ENCODE assay signal across 15 mouse cellular contexts in the genomic region with DNA sequence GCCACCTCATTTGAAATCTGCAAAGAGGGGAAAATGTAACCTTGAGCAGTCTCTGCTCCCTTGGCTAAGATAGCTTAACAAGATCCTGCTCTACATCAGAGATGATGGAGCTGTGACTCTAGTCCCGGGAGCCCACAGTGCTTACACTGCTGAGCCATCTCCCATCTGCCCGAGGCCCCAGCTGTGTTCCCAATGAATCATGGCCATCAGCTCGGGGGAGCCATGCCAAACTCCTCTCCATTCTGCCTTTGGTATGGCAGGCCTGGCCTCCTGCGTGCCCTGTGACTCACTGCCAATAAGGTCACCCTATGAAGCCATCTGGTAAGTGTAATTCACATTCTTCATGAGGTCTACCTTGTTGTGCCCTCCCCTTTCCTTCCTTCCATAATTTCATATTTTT. TPM values are rescaled to one million over a fixed set of nuclear protein-coding genes. Genes with fewer than 3 reads are reported as not detected.
A peak's percentile ranks its signal among the peaks of the same experiment; 100 is the strongest.
DNase-seq lines count a peak whose midpoint lies in the region; ATAC-seq and TF ChIP-seq lines count a peak whose summit lies in the region.
"Had no signal": no experiment of that assay in that cellular context is flagged by ENCODE, and none has a peak within 500 bp of the region (broad histone marks: within the 10 kb centered on the region; RNA-seq: fewer than 3 reads in every experiment).

No protein-coding gene starts in this region.

- H3K27ac ChIP-seq in forebrain, embryonic 14.5 days (ENCODE audit: low read depth, low read length) = no peak overlapping the region
- H3K27ac ChIP-seq in embryonic facial prominence, embryonic 10.5 days (replicated peaks) = no peak overlapping the region
- H3K27ac ChIP-seq: forebrain, embryonic 10.5 days; heart, embryonic 10.5 days; intestine, embryonic 15.5 days; left cerebral cortex, adult 2 months; liver, embryonic 12.5 days had no signal

- in situ Hi-C loops in Patski (cut with MboI; ENCODE audit: low pct_unique_long_range_greater_than_20kb) = no loop called here

- peaks cover 5% of the 10 kb centered on the region for H3K27me3 ChIP-seq in Patski
- H3K27me3 ChIP-seq in forebrain, embryonic 14.5 days (replicated peaks; ENCODE audit: control insufficient read depth, insufficient read depth, low read length) = no peaks in the 10 kb centered on the region
- no peaks in the 10 kb centered on the region for H3K27me3 ChIP-seq in embryonic facial prominence, embryonic 10.5 days (replicated peaks; ENCODE audit: low read depth, poor library complexity, severe bottlenecking)
- H3K27me3 ChIP-seq: intestine, embryonic 15.5 days; liver, embryonic 12.5 days had no signal

- no peak overlapping the region for H3K4me2 ChIP-seq in forebrain, embryonic 14.5 days (ENCODE audit: low read length)
- H3K4me2 ChIP-seq: intestine, embryonic 15.5 days; liver, embryonic 12.5 days had no signal

- DNase-seq in layer of hippocampus, adult 9-11 months = peak; percentile 23
- DNase-seq in layer of hippocampus, postnatal 10 days (ENCODE audit: low spot score in 2 of 2) = no peak
- peak; percentile 24 for DNase-seq in Patski (ENCODE audit: low read depth, low spot score)
- peak; percentile 21 for DNase-seq in gastrocnemius, adult 18-20 months (ENCODE audit: low spot score)
- no peak for DNase-seq in forebrain, embryonic 14.5 days (ENCODE audit: low spot score)
- no peak for DNase-seq in thymus, postnatal 25 days
- DNase-seq in embryonic facial prominence, embryonic 10.5 days (ENCODE audit: low spot score) = no peak
- DNase-seq: spleen, adult 18-20 months; thymus, adult 18-20 months had no signal

- ATAC-seq in Patski = peak; percentile 42
- peak; percentile 78 for ATAC-seq in cerebellum, adult (ENCODE audit: insufficient number of reproducible peaks, low FRiP score, low TSS enrichment)
- ATAC-seq in forebrain, embryonic 14.5 days = no peak
- ATAC-seq: intestine, embryonic 15.5 days; liver, embryonic 12.5 days had no signal

- 78% methylated on average over 4 of the region's 4 CpGs for WGBS in forebrain, embryonic 14.5 days
- 84% methylated on average over 4 of the region's 4 CpGs for WGBS in embryonic facial prominence, embryonic 10.5 days

- H3K9ac ChIP-seq in forebrain, embryonic 14.5 days (ENCODE audit: low read length) = no peak overlapping the region
- H3K9ac ChIP-seq: intestine, embryonic 15.5 days; liver, embryonic 12.5 days had no signal

- no peak for TF ChIP-seq CTCF in Patski (IDR thresholded peaks at IDR 0.05)

- POLR2A ChIA-PET in Patski (lab: Charles Lee) = no interaction called here

- H3K4me1 ChIP-seq in forebrain, embryonic 14.5 days (ENCODE audit: control insufficient read depth, insufficient read depth, low read length) = no peaks in the 10 kb centered on the region
- H3K4me1 ChIP-seq in embryonic facial prominence, embryonic 10.5 days = no peaks in the 10 kb centered on the region
- H3K4me1 ChIP-seq: forebrain, embryonic 10.5 days; heart, embryonic 10.5 days; intestine, embryonic 15.5 days; liver, embryonic 12.5 days had no signal

- H3K9me3 ChIP-seq in forebrain, embryonic 14.5 days (replicated peaks; ENCODE audit: control insufficient read depth, low read length) = no peaks in the 10 kb centered on the region
- no peaks in the 10 kb centered on the region for H3K9me3 ChIP-seq in embryonic facial prominence, embryonic 10.5 days
- H3K9me3 ChIP-seq: forebrain, embryonic 10.5 days; heart, embryonic 10.5 days; intestine, embryonic 15.5 days; liver, embryonic 12.5 days had no signal

- no peaks in the 10 kb centered on the region for H3K36me3 ChIP-seq in forebrain, embryonic 14.5 days (ENCODE audit: control insufficient read depth, insufficient read depth, low read length)
- H3K36me3 ChIP-seq in embryonic facial prominence, embryonic 10.5 days (replicated peaks) = no peaks in the 10 kb centered on the region
- H3K36me3 ChIP-seq: forebrain, embryonic 10.5 days; heart, embryonic 10.5 days; intestine, embryonic 15.5 days; liver, embryonic 12.5 days had no signal

- CTCF ChIA-PET in Patski (lab: Charles Lee) = interaction anchor here (1.1 to 1.6 kb wide), 4 partner anchors 9 to 41 kb away, joined by 3 to 6 read pairs (median 4); no protein-coding TSS in a partner anchor

- no peak overlapping the region for H3K4me3 ChIP-seq in forebrain, embryonic 14.5 days (ENCODE audit: low read depth, low read length)
- H3K4me3 ChIP-seq in embryonic facial prominence, embryonic 10.5 days = no peak overlapping the region
- H3K4me3 ChIP-seq: forebrain, embryonic 10.5 days; heart, embryonic 10.5 days; intestine, embryonic 15.5 days; left cerebral cortex, adult 2 months; liver, embryonic 12.5 days had no signal

RNA-seq across cellular contexts. Expression of gene Hectd2, which starts 57.4 kb away (rescaled TPM):
- total RNA-seq in layer of hippocampus, postnatal 10 days (2021) = 10 to 100 TPM; 37.0 to 39.4 TPM
- polyA plus RNA-seq in Patski (2021) = 0.60 TPM
- total RNA-seq in gastrocnemius, adult 18-20 months (2021) = 1 to 10 TPM; 5.4 to 6.4 TPM
- polyA plus RNA-seq in forebrain, embryonic 14.5 days (2014; fragmentation: Nextera tagmentation; extraction: Ambion mirVana) = 14.4 and 14.5 TPM in 2 replicates
- 2.2 and 2.3 TPM in 2 replicates for polyA plus RNA-seq in embryonic facial prominence, embryonic 10.5 days (2016; fragmentation: Nextera tagmentation; extraction: Ambion mirVana)

Comparison
In these comparisons a context has a peak if more than half of its experiments do, and no peak if none do; other contexts are left out.
1. DNase-seq: peak in layer of hippocampus, adult 9-11 months (single experiment), Patski (single experiment) and gastrocnemius, adult 18-20 months (single experiment); none in layer of hippocampus, postnatal 10 days (0 of 2), forebrain, embryonic 14.5 days (single experiment), thymus, postnatal 25 days (single experiment) and embryonic facial prominence, embryonic 10.5 days (single experiment).